In the genomic region with DNA sequence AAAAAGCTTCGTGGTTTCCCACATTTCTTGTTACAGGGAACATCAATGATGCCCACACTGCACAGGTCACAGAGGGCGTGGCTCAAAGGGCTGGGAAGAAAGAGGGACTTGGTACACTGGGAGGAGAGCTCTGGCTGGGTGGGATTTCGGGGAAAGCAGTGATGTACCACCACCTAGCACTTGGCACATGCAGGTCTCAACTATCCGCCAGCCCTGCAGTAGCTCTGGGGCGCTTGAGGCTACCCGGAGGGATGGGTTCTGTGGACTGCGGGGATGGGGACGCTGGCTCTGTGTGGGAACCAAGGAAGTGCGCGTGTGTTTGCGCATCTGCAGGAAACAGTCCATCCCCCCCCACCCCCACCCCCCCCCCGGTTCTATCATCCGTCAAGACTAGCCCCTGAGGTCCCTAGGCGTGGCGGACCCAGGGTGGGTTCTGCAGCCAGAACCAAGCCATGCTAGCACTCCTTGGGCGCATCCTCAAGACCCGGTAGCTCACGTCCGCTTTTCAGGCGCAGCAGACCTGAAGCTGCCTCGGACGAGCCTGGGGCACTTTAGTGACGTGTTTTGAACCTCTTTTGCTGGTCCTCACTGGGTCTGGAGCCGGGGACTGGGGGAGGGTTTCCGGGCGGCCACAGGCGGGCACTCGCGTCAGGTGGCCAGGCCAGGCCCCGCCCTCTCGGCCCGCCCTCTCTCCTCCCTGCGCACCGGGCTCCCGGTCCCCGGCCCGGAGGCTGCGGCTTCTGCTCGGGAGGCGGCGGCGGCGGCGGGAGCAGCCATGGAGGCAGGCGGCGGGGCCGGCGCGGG, we compare ENCODE assay signal across 8 mouse cellular contexts. TPM values are rescaled to one million over a fixed set of nuclear protein-coding genes. Genes with fewer than 3 reads are reported as not detected.
A peak's percentile ranks its signal among the peaks of the same experiment; 100 is the strongest.
DNase-seq lines count a peak whose midpoint lies in the region; ATAC-seq and TF ChIP-seq lines count a peak whose summit lies in the region.

Gene Ccdc136 (plus strand): TSS at position 400 of the 804 bp plus-strand sequence.

- peak within 1 kb of the TSS; percentile 84 for H3K27ac ChIP-seq in forebrain, embryonic 15.5 days (replicated peaks)
- H3K27ac ChIP-seq in olfactory bulb, adult 2 months (ENCODE audit: insufficient read depth, low read depth, low read length): no peak within 1 kb of the TSS

- no peaks in the 10 kb centered on the region for H3K36me3 ChIP-seq in G1E (replicated peaks)
- H3K36me3 ChIP-seq in forebrain, embryonic 15.5 days: no peaks in the 10 kb centered on the region

- no peaks in the 10 kb centered on the region for H3K9me3 ChIP-seq in G1E (replicated peaks)
- H3K9me3 ChIP-seq in forebrain, embryonic 15.5 days: no peaks in the 10 kb centered on the region

- intact Hi-C loops in heart, postnatal 14 days (cut with DNase I): loop anchor here (2.0 to 5.0 kb wide), 2 partner anchors 35 to 91 kb away; no protein-coding TSS in a partner anchor

- TF ChIP-seq CTCF in G1E (IDR thresholded peaks at IDR 0.05; ENCODE audit: low read depth, low read length): no peak
- TF ChIP-seq CTCF in olfactory bulb, adult 2 months (IDR thresholded peaks at IDR 0.05; ENCODE audit: insufficient read depth, low read depth, low read length): no peak

- no peak for ATAC-seq in G1E (ENCODE audit: extremely low read depth, insufficient number of reproducible peaks, low FRiP score, poor library complexity, severe bottlenecking)
- peak; percentile 89 for ATAC-seq in forebrain, embryonic 15.5 days (replicated peaks)

- H3K4me2 ChIP-seq in forebrain, embryonic 15.5 days (replicated peaks): peak within 1 kb of the TSS; percentile 90

- DNase-seq in G1E (ENCODE audit: low spot score): peak; percentile 21
- peak; percentile 88 for DNase-seq in cerebellum, adult 11 months
- peak; percentile 75 to 79 for DNase-seq in heart, postnatal 14 days
- DNase-seq in layer of hippocampus, adult 18-20 months (ENCODE audit: low spot score in 2 of 2): peak; percentile 78 to 83
- peak; percentile 79 to 84 for DNase-seq in lung, adult 18-20 months
- DNase-seq in urinary bladder, postnatal 14 days (ENCODE audit: low spot score): peak; percentile 77

- H3K4me3 ChIP-seq in G1E (ENCODE audit: low read depth, low read length): peak within 1 kb of the TSS; percentile 67
- H3K4me3 ChIP-seq in forebrain, embryonic 15.5 days: peak within 1 kb of the TSS; percentile 71
- peak within 1 kb of the TSS; percentile 90 for H3K4me3 ChIP-seq in olfactory bulb, adult 2 months (ENCODE audit: insufficient read depth, low read depth, low read length)

- peak within 1 kb of the TSS; percentile 78 for H3K9ac ChIP-seq in forebrain, embryonic 15.5 days (replicated peaks)

- peaks cover 74% of the 10 kb centered on the region for H3K27me3 ChIP-seq in G1E (ENCODE audit: insufficient read depth, low read length)
- no peaks in the 10 kb centered on the region for H3K27me3 ChIP-seq in forebrain, embryonic 15.5 days

- peaks cover 14% of the 10 kb centered on the region for H3K4me1 ChIP-seq in G1E (ENCODE audit: insufficient read depth, low read depth, low read length)
- H3K4me1 ChIP-seq in forebrain, embryonic 15.5 days: peaks cover 19% of the 10 kb centered on the region
- H3K4me1 ChIP-seq in olfactory bulb, adult 2 months (ENCODE audit: control insufficient read depth, insufficient read depth, low read length): peaks cover 12% of the 10 kb centered on the region

- WGBS in forebrain, embryonic 15.5 days: under 1% methylated on average over 48 of the region's 49 CpGs
- WGBS in olfactory bulb, adult 2 months: 1% methylated on average over 49 of the region's 49 CpGs

- TF ChIP-seq POLR2A in olfactory bulb, adult 2 months (IDR thresholded peaks at IDR 0.05; ENCODE audit: insufficient read depth, low read depth, low read length): no peak

RNA-seq across cellular contexts. Expression of gene Ccdc136, which starts in this region (rescaled TPM):
- total RNA-seq in G1E (2014; fragmentation: Nextera tagmentation): not detected in 2 replicates
- total RNA-seq in G1E (2017): 0.11 and 0.23 TPM in 2 replicates
- 0.02 and 0.04 TPM in 2 replicates for polyA plus RNA-seq in G1E (2012)
- 42.2 and 42.8 TPM in 2 replicates for polyA plus RNA-seq in forebrain, embryonic 15.5 days (2015; fragmentation: Nextera tagmentation; extraction: Ambion mirVana)
- total RNA-seq in heart, postnatal 14 days (2021): 1 to 10 TPM; 3.6 TPM
- 10 to 100 TPM; 62.1 to 75.9 TPM for total RNA-seq in layer of hippocampus, adult 18-20 months (2021)
- not detected in 2 replicates for polyA plus RNA-seq in olfactory bulb, adult 2 months (2012; ENCODE audit: insufficient read depth, insufficient read length, low replicate concordance, missing spikeins)

Comparison
In these comparisons a context has a peak if more than half of its experiments do, and no peak if none do; other contexts are left out.
1. RNA of gene Ccdc136 (total RNA-seq): 62.1 to 75.9 TPM in layer of hippocampus, adult 18-20 months; 3.6 TPM in heart, postnatal 14 days and 0.11 to 0.23 TPM in G1E; every median in the first group is over 10 times any median in the second.
2. RNA of gene Ccdc136 (polyA plus RNA-seq): 42.2 to 42.8 TPM in forebrain, embryonic 15.5 days; 0.02 to 0.04 TPM in G1E and not detected in olfactory bulb, adult 2 months; every median in the first group is over 10 times any median in the second.
3. Peak in DNase-seq and H3K4me3 ChIP-seq in G1E; RNA of the gene not detected or under 1 TPM.
4. DNase-seq: peak in every context shown above with its lines; median percentile 88 in cerebellum, adult 11 months; 82 in lung, adult 18-20 months; 80 in layer of hippocampus, adult 18-20 months; 77 in heart, postnatal 14 days; 77 in urinary bladder, postnatal 14 days; 21 in G1E.
5. Peak in every context shown above with its lines, with median percentiles within 50 percentile points of each other: H3K4me3 ChIP-seq.